Mouse (Mus musculus): ENCODE data around the gene Zfp367. TPM values are rescaled to one million over a fixed set of nuclear protein-coding genes. Genes with fewer than 3 reads are reported as not detected.

Gene Zfp367
- polyA plus RNA-seq (2015; fragmentation: Illumina TruSeq; extraction: RNeasy Lipid Tissue Mini Kit (QIAGEN cat#74804); ENCODE audit: low read depth, low replicate concordance): 29.7 TPM

GRCm38 (mm10) chr13:64153083-64153682, at the start of gene Zfp367:
Zfp367 (minus strand) TSS chr13:64153202.

DNA sequence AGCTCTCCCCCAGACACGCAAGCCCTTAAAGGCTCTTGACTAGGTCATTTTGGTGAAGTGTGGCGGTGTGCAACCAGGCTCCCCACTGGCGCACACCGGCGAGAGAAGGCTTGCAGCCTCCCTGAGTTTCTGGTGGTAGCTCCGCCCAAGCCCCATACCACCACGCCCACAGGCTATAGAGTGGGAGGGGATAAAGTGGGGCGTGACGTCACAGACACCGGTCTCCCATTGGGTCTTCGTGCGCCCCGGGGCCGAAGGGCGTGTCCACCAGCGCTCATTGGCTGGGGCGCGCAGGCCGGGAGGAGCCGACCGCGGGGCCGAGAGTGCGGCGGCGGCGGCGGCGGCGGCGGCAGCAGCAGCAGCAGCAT, 8.5 kb upstream of the Zfp367 start, which contains the start of gene Habp4:
Habp4 (plus strand) TSS at position 277 of the 368 bp plus-strand sequence.

GRCm38 (mm10) chr13:64128858-64129615, 24.0 kb downstream of the Zfp367 start, which contains the start of gene Slc35d2:
Slc35d2 (minus strand) TSS chr13:64129368.

DNA sequence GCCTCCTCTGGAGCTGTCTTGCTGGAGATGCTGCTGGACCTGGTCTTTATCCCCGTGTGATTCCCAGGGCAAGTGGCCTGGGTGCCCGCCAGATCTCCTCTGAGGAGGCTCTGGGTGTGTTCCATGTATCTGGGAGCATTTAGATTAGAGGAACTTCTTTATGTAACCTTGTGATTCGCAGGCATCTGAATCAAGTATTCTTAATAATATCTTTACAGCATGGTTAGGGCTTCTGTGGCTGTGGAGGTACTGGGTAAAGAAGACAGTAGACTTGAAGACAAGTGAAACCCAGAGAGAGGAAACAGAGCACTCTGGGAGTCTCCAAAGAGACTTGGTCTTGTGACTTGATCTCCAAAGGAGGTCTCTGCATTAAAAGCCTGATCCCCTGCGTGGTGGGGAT, 63.9 kb downstream of the Zfp367 start, which contains the start of gene Hsd17b3:
Hsd17b3 (minus strand) TSS at position 101 of the 400 bp plus-strand sequence.

Other genes with a start within 250 kb of the Zfp367 start
- gene Hsd17b3, start 64.0 kb downstream of the Zfp367 start, polyA plus RNA-seq (2015; fragmentation: Illumina TruSeq; extraction: RNeasy Lipid Tissue Mini Kit (QIAGEN cat#74804); ENCODE audit: low read depth, low replicate concordance): not detected
- gene Slc35d2, start 23.8 kb downstream of the Zfp367 start, polyA plus RNA-seq (2015; fragmentation: Illumina TruSeq; extraction: RNeasy Lipid Tissue Mini Kit (QIAGEN cat#74804); ENCODE audit: low read depth, low replicate concordance): 1.1 TPM
- 193 TPM for gene Habp4, start 8.6 kb upstream of the Zfp367 start, polyA plus RNA-seq (2015; fragmentation: Illumina TruSeq; extraction: RNeasy Lipid Tissue Mini Kit (QIAGEN cat#74804); ENCODE audit: low read depth, low replicate concordance)
- 6.6 TPM for gene Cdc14b, start 122.1 kb upstream of the Zfp367 start, polyA plus RNA-seq (2015; fragmentation: Illumina TruSeq; extraction: RNeasy Lipid Tissue Mini Kit (QIAGEN cat#74804); ENCODE audit: low read depth, low replicate concordance)
- 19.2 TPM for gene Aaed1, start 159.5 kb upstream of the Zfp367 start, polyA plus RNA-seq (2015; fragmentation: Illumina TruSeq; extraction: RNeasy Lipid Tissue Mini Kit (QIAGEN cat#74804); ENCODE audit: low read depth, low replicate concordance)
- 156 TPM for gene Ctsl, start 217.7 kb upstream of the Zfp367 start, polyA plus RNA-seq (2015; fragmentation: Illumina TruSeq; extraction: RNeasy Lipid Tissue Mini Kit (QIAGEN cat#74804); ENCODE audit: low read depth, low replicate concordance)